Mouse (Mus musculus) cerebellum, adult 2 months (tissue): ENCODE data around the gene Itpr1.

Source experiments
- CTCF ChIP-seq: fragments of 200-500 bp; IDR thresholded peaks from 2 replicates; pipeline ENCODE4 v1.5.1; 2011; ENCODE audit warnings: low read depth, mild to moderate bottlenecking, control low read depth, low read length, moderate library complexity, borderline replicate concordance; ENCODE audit not compliant: insufficient read depth
- POLR2A ChIP-seq: fragments of 200-500 bp; IDR thresholded peaks from 2 replicates; pipeline ENCODE4 v1.6.1; 2011; ENCODE audit warnings: low read length, control low read depth, borderline replicate concordance; ENCODE audit not compliant: insufficient read depth

DNA sequence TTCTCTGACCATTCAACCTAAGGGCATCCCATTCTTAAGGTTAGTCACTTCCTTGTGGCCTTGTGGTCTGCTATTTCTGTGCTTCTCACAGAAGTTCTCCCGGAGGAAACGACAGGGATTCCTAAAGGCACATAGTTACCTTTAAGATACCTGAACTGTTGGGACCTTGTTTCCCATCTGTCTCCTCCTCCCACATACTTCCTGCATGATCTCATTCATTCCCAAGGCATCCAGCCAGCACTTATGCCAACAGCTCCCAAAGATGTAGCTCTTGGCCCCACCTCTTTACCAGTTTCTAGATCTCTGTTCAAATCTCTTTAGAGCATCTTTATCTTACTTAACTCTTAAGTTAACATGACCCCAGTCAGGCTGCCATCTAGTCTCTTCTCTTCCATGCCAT lies 238.6 kb downstream of the Itpr1 start:
- TF ChIP-seq CTCF (no peak), POLR2A (no peak)
